Mouse (Mus musculus) adrenal gland, postnatal 25 days (tissue): Measurements from ENCODE around the gene Npr3. TPM values are rescaled to one million over a fixed set of nuclear protein-coding genes. Genes with fewer than 3 reads are reported as not detected.
"Not testable (repeated sequence)": the region's sequence is repeated elsewhere in the genome, so short reads cannot be mapped to it uniquely, and the experiment has no call there.

Source experiments
- DNase-seq: peaks from one replicate; pipeline ENCODE4 v3.0.0; 2021; ENCODE audit warnings: mixed read lengths
- total RNA-seq: library from RNA; stranded (reverse); gene quantifications from 2 replicates; pipeline ENCODE4 v1.2.3, GENCODE M21; 2021

Npr3 gene
- total RNA-seq, 1 experiment from 2014 or later = 13.5 TPM

GRCm38 (mm10) chr15:11882508-11883205, 24.4 kb downstream of the Npr3 start:
- no peak for DNase-seq

GRCm38 (mm10) chr15:11881822-11882221, 25.3 kb downstream of the Npr3 start:
- DNase-seq = no peak

- no peak for DNase-seq
Observed at GRCm38 (mm10) chr15:11878334-11878733, 28.8 kb downstream of the Npr3 start.

- no peak for DNase-seq
Observed at GRCm38 (mm10) chr15:11877273-11877672, 29.8 kb downstream of the Npr3 start.

- DNase-seq = no peak
Observed at GRCm38 (mm10) chr15:11866918-11867317, 40.2 kb downstream of the Npr3 start.

GRCm38 (mm10) chr15:11863540-11863818, 43.6 kb downstream of the Npr3 start:
- DNase-seq = no peak

GRCm38 (mm10) chr15:11862785-11863539, 44.1 kb downstream of the Npr3 start:
- DNase-seq = no peak

GRCm38 (mm10) chr15:11862253-11862652, 44.8 kb downstream of the Npr3 start:
- DNase-seq = no peak

GRCm38 (mm10) chr15:11860259-11860658, 46.8 kb downstream of the Npr3 start:
- no peak for DNase-seq

GRCm38 (mm10) chr15:11859829-11860228, 47.3 kb downstream of the Npr3 start:
- DNase-seq = no peak

GRCm38 (mm10) chr15:11858411-11858810, 48.7 kb downstream of the Npr3 start:
- DNase-seq = no peak

GRCm38 (mm10) chr15:11845204-11846062, 61.7 kb downstream of the Npr3 start:
- no peak for DNase-seq

GRCm38 (mm10) chr15:11844115-11844514, 63.0 kb downstream of the Npr3 start:
- no peak for DNase-seq

- no peak for DNase-seq
Observed at GRCm38 (mm10) chr15:11841828-11842227, 65.3 kb downstream of the Npr3 start.

- no peak for DNase-seq
Observed at GRCm38 (mm10) chr15:11835913-11836312, 71.2 kb downstream of the Npr3 start.

- not testable (repeated sequence) for DNase-seq
Observed at GRCm38 (mm10) chr15:11822347-11822746, 84.7 kb downstream of the Npr3 start.

- no peak for DNase-seq
Observed at GRCm38 (mm10) chr15:11815551-11815950, 91.5 kb downstream of the Npr3 start.

GRCm38 (mm10) chr15:11803576-11803975, 103.5 kb downstream of the Npr3 start:
- no peak for DNase-seq

GRCm38 (mm10) chr15:11801863-11802722, 105.0 kb downstream of the Npr3 start:
- DNase-seq = peak; percentile 55

- no peak for DNase-seq
Observed at GRCm38 (mm10) chr15:11794632-11795031, 112.5 kb downstream of the Npr3 start.
